Mouse (Mus musculus) granulocyte monocyte progenitor cell, adult 5-6 weeks (primary cell): ENCODE measurements around the gene 1700016H13Rik. TPM values are rescaled to one million over a fixed set of nuclear protein-coding genes. Genes with fewer than 3 reads are reported as not detected.

Source experiments
- ATAC-seq: replicated peaks from 2 replicates; pipeline ENCODE4 v1.8.0; 2016; ENCODE audit warnings: mild to moderate bottlenecking, moderate TSS enrichment, inconsistent platforms; ENCODE audit not compliant: poor library complexity, severe bottlenecking
- total RNA-seq, 2 experiments: library from RNA; stranded (forward) in 1 of 2; stranded (reverse) in 1 of 2; fragments of 200-712, 200-1000 nt in 1 of 2; fragments of >200 nt in 1 of 2; fragmentation: Nextera tagmentation in 1 of 2; gene quantifications; 2 replicates each; pipeline ENCODE4 v1.2.3; 2014 to 2017

The 1700016H13Rik gene
- total RNA-seq (2014; fragmentation: Nextera tagmentation) (not detected in 2 replicates), total RNA-seq (2017) (0.93 TPM in 1 of 2 replicates, not detected in the other)

DNA sequence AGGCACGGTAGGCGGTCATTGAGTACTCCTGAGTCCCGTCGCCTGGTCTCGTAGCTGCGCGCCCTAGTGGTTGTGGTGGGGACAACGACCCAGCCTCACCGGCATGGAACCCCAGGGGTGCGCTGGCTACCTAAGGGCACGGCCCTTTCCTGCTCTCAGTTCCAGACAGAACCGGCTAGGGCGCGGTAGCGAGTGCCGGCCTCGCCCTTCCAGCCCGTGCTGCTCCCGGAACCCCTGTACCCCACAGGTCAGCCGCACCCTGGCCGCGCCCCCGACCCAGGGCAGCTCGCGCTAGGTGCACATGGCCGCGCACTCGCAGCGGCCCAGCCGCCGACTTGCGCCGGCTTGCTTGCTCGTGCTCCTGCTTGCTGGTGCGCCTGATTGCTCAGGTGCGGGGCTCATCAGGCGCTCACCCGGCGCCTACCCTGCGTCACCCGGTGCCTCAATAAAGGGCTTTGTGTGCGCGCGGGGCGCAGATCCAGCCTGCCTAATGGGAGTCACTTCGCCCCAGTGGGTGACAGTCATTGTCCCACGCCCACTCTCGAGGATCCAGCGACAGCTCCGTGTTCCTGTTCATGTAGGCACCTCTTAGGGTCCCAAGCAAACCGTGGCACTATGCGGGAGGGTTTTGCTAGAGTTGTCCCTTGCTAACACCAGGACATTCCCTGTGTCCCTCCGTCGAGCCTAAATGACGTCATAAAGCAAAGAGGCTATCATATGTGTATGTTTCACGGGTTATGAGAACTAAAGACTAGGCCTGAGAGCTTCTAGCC, at the start of gene 1700016H13Rik:
1700016H13Rik (minus strand) TSS at position 665 of the 773 bp plus-strand sequence.
- peak; percentile 85 for ATAC-seq

DNA sequence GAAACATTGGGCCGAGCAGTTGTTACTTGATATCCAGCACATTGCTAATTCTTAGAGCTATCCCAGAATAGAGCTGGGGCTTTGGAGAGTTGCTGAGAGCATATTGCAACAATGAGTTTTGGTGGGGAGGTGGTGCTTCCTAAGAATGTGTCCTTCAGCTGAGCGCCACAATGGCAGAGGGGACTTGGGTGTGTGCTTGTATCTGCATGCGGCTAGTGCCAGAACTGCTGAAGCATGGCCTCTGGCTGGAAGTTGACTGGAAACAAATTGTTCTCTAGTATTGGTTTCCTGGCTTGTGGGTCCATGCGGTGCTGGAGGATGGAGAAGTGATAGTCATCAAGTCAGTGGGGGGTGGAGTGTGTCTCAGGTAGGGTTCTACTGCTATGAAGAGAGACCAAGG, 49.5 kb upstream of the 1700016H13Rik start:
- no peak for ATAC-seq

DNA sequence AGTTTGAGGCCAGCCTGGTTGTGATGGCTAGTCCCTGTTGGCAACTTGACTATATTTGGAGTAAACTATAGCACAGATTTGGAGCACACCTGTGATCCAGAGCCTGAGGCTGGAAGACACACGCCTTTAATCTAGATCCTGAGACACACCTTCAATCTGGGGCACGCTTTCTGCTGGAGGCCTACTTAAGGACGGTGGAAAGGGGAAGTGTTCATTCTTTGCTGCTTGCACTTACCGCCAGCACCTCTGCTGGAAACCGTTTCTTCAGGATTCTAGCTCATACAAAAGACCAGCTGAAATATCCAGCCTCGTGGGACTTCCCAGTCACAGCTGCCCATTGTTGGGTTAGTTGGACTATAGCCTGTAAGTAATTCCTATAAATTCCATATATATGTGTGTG, 46.7 kb upstream of the 1700016H13Rik start:
- peak; percentile 41 for ATAC-seq

GRCm38 (mm10) chr5:103701466-103701865, 45.7 kb upstream of the 1700016H13Rik start:
- peak; percentile 31 for ATAC-seq

DNA sequence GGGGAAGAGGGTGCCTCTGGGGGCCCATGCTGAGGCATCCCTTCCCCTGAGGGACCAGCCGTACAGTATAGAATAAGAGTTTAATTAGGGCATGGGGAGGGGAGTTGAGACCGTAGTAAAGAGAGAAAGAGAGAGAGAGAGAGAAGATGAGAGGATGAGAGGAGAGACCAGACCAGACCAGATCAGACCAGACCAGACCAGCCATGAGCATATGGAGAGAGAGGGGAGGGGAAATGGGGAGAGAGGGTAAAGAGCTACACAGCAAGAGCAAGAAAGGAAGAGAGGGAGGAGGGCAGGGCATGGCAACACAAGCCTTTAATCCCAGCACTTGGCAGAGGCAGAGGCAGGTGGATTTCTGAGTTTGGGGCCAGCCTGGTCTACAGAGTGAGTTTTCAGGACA, 44.9 kb upstream of the 1700016H13Rik start:
- no peak for ATAC-seq

DNA sequence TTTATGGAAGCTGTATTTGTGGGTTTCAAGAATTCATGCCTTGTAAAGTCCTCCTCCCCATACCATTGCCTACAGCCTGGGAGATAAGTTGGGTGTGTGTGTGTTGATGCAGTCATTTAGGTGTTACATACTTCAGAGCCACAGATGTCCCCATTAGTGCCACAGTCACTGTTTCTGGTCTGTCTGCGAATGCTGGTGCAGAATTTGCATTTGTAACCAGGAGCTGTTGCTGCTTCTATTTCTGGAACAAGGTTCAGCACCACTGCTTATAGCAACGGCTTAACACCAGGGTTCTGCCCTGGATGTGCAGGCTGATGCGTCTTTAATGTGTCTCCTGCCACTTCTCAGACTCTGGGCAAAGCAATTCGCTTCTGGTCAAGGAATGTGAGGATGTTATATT, 43.7 kb upstream of the 1700016H13Rik start:
- ATAC-seq = no peak

- no peak for ATAC-seq
Observed at GRCm38 (mm10) chr5:103698577-103698976, 42.8 kb upstream of the 1700016H13Rik start.

DNA sequence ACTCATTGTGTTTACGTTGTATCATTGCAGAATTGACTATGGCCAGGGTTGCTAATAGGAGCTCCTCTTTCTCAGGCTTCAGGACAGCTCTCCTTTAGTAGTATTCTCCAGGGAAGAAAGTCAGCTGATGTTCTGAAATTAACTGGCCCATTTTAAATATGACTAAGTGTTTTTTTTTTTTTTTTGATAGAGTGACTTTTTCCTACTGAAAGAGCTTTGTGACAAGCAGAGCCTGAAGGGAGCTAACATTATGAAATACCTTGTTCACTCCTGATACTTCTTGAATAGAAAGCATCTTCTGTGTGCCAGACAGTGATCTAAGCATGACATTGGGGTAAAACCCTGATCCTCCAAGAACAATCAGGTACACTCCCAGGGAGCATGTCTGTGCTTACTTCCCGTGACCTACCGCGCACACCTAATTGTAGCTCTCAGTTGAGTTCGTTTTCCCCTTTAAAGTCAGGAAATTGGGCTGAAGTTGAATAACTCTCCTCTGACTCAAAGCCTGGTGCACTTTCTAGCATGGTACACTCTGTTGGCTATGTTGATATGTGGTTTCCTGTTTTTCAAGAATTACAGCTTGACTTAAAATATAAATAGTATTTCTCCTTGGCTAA, 42.2 kb upstream of the 1700016H13Rik start:
- ATAC-seq = no peak

DNA sequence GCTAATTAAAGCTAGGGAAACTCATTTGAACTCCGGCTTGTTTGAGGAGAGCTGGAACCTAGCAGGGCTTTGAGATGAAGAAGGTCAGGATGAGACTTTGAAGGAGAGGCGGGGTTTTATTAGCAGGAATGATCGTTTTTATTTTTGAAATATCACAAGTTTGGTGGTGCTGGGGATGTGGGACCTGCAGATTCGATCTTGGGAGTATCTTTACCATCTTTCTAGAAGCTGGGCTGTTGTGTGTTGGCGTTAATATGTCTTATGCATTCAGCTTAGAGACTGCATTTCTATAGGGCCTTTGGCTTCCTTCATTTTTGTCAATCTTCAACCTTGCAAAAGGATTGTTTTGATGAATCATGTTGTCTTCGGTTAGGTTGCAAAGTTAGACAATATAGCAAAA, 38.3 kb upstream of the 1700016H13Rik start:
- ATAC-seq = no peak

DNA sequence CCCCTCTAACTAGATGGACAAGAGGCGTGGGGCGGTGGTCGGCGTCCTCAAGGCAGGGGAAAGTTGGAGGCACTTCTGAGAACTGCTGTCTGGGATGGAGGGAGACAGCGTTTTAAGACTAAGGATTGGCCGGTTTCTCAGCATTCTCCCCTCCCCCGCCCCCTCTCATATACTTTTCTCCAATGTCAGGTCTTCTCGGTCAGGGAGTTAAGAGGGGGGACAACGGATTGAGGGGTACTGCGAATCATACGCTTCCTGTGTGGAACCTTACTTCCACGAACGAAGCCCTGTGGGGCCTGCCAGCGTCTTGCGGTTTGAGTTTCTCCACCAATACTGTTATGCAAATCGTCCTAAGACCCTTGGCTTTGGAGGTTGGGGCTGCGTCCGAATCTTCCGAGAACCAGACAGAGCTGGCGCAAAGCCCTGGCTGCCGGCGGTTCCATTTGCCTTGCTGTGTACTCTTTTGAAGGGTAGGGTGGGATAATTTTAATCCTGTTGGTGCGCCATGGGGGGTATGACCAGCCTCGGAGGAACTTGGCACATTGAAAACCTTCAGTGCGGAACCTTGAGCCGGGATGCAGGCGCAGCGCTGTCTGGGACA, 37.3 kb upstream of the 1700016H13Rik start:
- peak; percentile 66 for ATAC-seq

GRCm38 (mm10) chr5:103692531-103693040, 36.8 kb upstream of the 1700016H13Rik start:
- peak; percentile 4 for ATAC-seq

DNA sequence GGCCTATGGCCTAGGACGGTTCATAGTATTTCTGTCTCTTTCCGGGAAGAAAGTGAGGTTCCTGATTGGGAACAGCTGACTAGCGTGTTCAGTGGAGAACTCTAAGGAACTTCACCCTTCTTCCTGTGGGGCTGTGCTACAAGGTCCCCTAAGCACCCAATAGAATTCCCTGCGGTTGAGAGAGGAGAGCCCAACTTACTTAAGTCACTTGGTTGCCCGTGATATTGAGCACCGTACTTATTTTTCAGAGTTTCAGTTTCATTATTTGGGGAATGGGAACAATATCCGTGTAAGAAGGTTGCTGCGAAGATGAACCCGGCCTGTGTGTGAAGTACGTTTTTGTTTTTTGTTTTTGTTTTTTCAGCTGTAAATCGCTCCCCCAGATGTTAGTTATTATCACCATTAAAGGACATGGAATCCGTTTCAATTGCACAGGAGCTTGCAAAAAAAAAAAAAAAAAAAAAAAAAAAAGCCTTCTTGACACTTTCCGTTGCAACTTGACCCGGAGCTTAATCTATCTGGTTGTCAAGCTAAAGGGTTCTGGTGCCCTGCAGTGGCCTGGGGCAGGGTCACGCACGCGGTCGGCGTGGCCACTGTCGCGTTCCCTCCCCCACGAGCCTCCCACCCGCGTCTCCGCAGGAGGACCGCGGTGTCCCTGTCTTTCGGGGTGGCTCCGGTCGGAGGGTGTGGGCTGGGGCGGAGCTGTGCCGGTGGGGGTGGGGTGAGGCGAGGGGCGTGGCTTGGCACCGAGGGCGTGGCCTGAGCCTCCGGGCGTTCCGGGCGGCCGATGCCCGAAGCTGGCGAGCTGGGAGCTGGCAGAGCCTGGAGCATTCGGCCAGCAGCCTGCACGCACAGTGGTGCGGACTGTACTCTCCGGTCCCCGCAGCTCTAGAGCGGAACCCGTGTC, 36.1 kb upstream of the 1700016H13Rik start, which contains the start of gene Aff1:
Aff1 (plus strand) TSS at position 751 of the 907 bp plus-strand sequence.
- ATAC-seq = peak; percentile 75

- no peak for ATAC-seq
Observed at GRCm38 (mm10) chr5:103691171-103691570, 35.4 kb upstream of the 1700016H13Rik start.

- ATAC-seq = no peak
Observed at GRCm38 (mm10) chr5:103690190-103690589, 34.4 kb upstream of the 1700016H13Rik start.

DNA sequence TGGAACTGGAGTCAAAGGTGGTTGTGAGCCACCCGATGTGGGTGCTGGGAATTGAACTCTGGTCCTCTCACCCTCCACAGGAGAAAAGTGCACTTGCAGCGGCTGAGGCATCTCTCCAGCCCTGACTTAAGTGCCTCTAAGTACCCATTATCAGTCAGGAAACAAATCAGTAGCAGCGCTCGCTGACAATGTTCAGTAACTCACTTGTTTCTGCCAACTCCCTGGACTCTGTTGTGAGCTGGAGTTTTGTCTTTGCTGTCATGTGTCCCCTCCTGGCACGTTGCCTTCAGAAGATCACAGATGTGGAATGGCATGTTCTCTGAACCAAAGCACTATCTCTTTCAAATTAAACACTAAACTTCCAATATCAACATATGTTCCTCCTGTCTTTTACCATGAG, 33.8 kb upstream of the 1700016H13Rik start:
- no peak for ATAC-seq

GRCm38 (mm10) chr5:103681824-103682223, 26.0 kb upstream of the 1700016H13Rik start:
- no peak for ATAC-seq

- peak; percentile 90 for ATAC-seq
Observed at GRCm38 (mm10) chr5:103680381-103680780, 24.6 kb upstream of the 1700016H13Rik start.

- no peak for ATAC-seq
Observed at GRCm38 (mm10) chr5:103678974-103679373, 23.2 kb upstream of the 1700016H13Rik start.

GRCm38 (mm10) chr5:103677894-103678293, 22.1 kb upstream of the 1700016H13Rik start:
- ATAC-seq = no peak

DNA sequence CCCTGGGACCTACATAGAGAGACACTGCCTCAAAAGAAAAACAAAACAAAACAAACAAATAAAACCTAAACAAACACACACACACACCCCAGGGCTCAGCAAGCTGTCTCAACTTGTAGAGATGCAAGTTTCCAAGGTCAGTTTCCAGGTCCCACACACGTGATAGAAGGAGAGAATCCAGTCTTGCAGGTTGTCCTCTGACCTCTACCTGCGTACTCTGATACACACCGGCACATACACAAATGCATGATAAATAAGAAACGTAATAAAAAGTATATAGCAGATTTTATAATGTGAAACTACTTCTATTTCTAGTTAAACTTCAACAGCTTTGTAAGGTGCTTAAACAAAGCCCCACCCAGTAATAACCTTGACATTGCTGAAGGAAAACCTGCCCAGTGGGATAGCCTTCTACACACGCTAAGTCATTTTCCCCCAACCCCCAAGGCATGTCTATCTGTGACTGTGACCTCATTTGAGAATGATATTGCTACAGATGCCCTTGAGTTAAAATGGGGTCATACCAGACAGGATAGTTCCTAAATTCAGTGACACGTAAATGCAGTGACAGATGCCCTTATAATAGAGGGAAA, 20.6 kb upstream of the 1700016H13Rik start:
- ATAC-seq = no peak
